Mouse (Mus musculus): ENCODE results near the gene Spem1. TPM values are rescaled to one million over a fixed set of nuclear protein-coding genes. Genes with fewer than 3 reads are reported as not detected.

Spem1 gene
- polyA plus RNA-seq, 1 experiment from 2014 or later = not detected

GRCm38 (mm10) chr11:69804972-69805909 is 16.7 kb downstream of the Spem1 start, which contains the start of gene Tmem102:
Tmem102 (minus strand) TSS chr11:69805624.
- Histone ChIP-seq H3K27ac (ENCODE audit: low read depth, low read length) (no peak within 1 kb of the TSS), H3K4me2 (peak within 1 kb of the TSS; percentile 98), H3K4me1 (ENCODE audit: control insufficient read depth, insufficient read depth, low read length) (peaks cover 30% of the 10 kb centered on the region), H3K36me3 (ENCODE audit: control insufficient read depth, insufficient read depth, low read length) (no peaks in the 10 kb centered on the region), H3K27me3 (ENCODE audit: control insufficient read depth, insufficient read depth, low read length) (peaks cover 47% of the 10 kb centered on the region), H3K9me3 (replicated peaks; ENCODE audit: control insufficient read depth, low read length) (no peaks in the 10 kb centered on the region), H3K9ac (ENCODE audit: low read depth, low read length) (no peak within 1 kb of the TSS), H3K4me3 (ENCODE audit: low read depth, low read length) (peak within 1 kb of the TSS; percentile 47)
- WGBS (ENCODE audit: insufficient replicate concordance) = 7% methylated on average over 29 of the region's 29 CpGs
- no peak for ATAC-seq (replicated peaks; ENCODE audit: insufficient number of reproducible peaks, low FRiP score, low TSS enrichment)

- Histone ChIP-seq H3K9ac (ENCODE audit: low read depth, low read length) (no peak overlapping the region), H3K4me3 (ENCODE audit: low read depth, low read length) (peak overlapping the region; percentile 47), H3K9me3 (replicated peaks; ENCODE audit: control insufficient read depth, low read length) (no peaks in the 10 kb centered on the region), H3K4me2 (peak overlapping the region; percentile 98), H3K36me3 (ENCODE audit: control insufficient read depth, insufficient read depth, low read length) (no peaks in the 10 kb centered on the region), H3K27ac (ENCODE audit: low read depth, low read length) (no peak overlapping the region), H3K27me3 (ENCODE audit: control insufficient read depth, insufficient read depth, low read length) (peaks cover 51% of the 10 kb centered on the region), H3K4me1 (ENCODE audit: control insufficient read depth, insufficient read depth, low read length) (peaks cover 32% of the 10 kb centered on the region)
- WGBS (ENCODE audit: insufficient replicate concordance) = 4% methylated on average over 12 of the region's 12 CpGs
- ATAC-seq (replicated peaks; ENCODE audit: insufficient number of reproducible peaks, low FRiP score, low TSS enrichment) = no peak
Observed at GRCm38 (mm10) chr11:69804652-69804940, 17.4 kb downstream of the Spem1 start.

GRCm38 (mm10) chr11:69803786-69804651 is 18.0 kb downstream of the Spem1 start:
- Histone ChIP-seq H3K27ac (ENCODE audit: low read depth, low read length) (no peak overlapping the region), H3K4me2 (peak overlapping the region; percentile 98), H3K9ac (ENCODE audit: low read depth, low read length) (peak overlapping the region; percentile 73), H3K36me3 (ENCODE audit: control insufficient read depth, insufficient read depth, low read length) (no peaks in the 10 kb centered on the region), H3K27me3 (ENCODE audit: control insufficient read depth, insufficient read depth, low read length) (peaks cover 57% of the 10 kb centered on the region), H3K4me1 (ENCODE audit: control insufficient read depth, insufficient read depth, low read length) (peaks cover 37% of the 10 kb centered on the region), H3K4me3 (ENCODE audit: low read depth, low read length) (peak overlapping the region; percentile 47), H3K9me3 (replicated peaks; ENCODE audit: control insufficient read depth, low read length) (no peaks in the 10 kb centered on the region)
- WGBS (ENCODE audit: insufficient replicate concordance) = 2% methylated on average over 58 of the region's 60 CpGs
- peak; percentile 67 for ATAC-seq (replicated peaks; ENCODE audit: insufficient number of reproducible peaks, low FRiP score, low TSS enrichment)

GRCm38 (mm10) chr11:69803328-69803727 is 18.7 kb downstream of the Spem1 start:
- Histone ChIP-seq H3K9me3 (replicated peaks; ENCODE audit: control insufficient read depth, low read length) (no peaks in the 10 kb centered on the region), H3K27me3 (ENCODE audit: control insufficient read depth, insufficient read depth, low read length) (peaks cover 57% of the 10 kb centered on the region), H3K4me2 (peak overlapping the region; percentile 98), H3K9ac (ENCODE audit: low read depth, low read length) (peak overlapping the region; percentile 73), H3K4me1 (ENCODE audit: control insufficient read depth, insufficient read depth, low read length) (peaks cover 38% of the 10 kb centered on the region), H3K27ac (ENCODE audit: low read depth, low read length) (no peak overlapping the region), H3K36me3 (ENCODE audit: control insufficient read depth, insufficient read depth, low read length) (no peaks in the 10 kb centered on the region), H3K4me3 (ENCODE audit: low read depth, low read length) (peak overlapping the region; percentile 47)
- no peak for ATAC-seq (replicated peaks; ENCODE audit: insufficient number of reproducible peaks, low FRiP score, low TSS enrichment)
- under 1% methylated on average over 12 of the region's 12 CpGs for WGBS (ENCODE audit: insufficient replicate concordance)

DNA sequence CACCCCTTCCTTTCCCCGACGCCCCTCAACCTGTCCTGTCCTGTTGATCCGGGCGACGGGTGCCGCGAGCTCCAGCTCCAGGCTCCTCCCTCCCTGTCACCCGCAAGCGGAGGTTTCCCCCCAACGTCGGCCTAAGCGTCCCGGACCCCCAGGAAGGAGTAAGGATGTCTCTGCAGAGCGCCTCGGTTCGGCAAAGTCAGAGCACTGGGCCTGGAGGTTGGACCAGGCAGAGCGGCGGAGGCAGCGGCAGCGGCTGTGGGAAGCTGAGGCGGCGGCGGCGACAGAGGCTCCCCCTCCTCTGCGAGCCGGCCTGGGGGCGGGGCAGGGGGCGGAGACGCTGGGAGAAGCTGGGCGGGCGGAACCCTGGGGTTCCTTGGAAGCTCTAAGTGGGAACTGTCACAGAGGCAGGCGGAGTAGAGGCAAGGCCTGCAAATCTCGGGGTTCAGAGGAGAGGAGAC is 19.3 kb downstream of the Spem1 start:
- no peak overlapping the region for H3K27ac ChIP-seq (ENCODE audit: low read depth, low read length)
- H3K27me3 ChIP-seq (ENCODE audit: control insufficient read depth, insufficient read depth, low read length) = peaks cover 63% of the 10 kb centered on the region
- H3K9me3 ChIP-seq (replicated peaks; ENCODE audit: control insufficient read depth, low read length) = no peaks in the 10 kb centered on the region
- H3K4me1 ChIP-seq (ENCODE audit: control insufficient read depth, insufficient read depth, low read length) = peaks cover 38% of the 10 kb centered on the region
- H3K36me3 ChIP-seq (ENCODE audit: control insufficient read depth, insufficient read depth, low read length) = no peaks in the 10 kb centered on the region
- no peak; the same call in 1 of the 2 replicates for ATAC-seq (replicated peaks; ENCODE audit: insufficient number of reproducible peaks, low FRiP score, low TSS enrichment)
- peak overlapping the region; percentile 50 for H3K9ac ChIP-seq (ENCODE audit: low read depth, low read length)
- H3K4me3 ChIP-seq (ENCODE audit: low read depth, low read length) = peak overlapping the region; percentile 47
- H3K4me2 ChIP-seq = peak overlapping the region; percentile 98
- WGBS (ENCODE audit: insufficient replicate concordance) = under 1% methylated on average over 33 of the region's 33 CpGs

DNA sequence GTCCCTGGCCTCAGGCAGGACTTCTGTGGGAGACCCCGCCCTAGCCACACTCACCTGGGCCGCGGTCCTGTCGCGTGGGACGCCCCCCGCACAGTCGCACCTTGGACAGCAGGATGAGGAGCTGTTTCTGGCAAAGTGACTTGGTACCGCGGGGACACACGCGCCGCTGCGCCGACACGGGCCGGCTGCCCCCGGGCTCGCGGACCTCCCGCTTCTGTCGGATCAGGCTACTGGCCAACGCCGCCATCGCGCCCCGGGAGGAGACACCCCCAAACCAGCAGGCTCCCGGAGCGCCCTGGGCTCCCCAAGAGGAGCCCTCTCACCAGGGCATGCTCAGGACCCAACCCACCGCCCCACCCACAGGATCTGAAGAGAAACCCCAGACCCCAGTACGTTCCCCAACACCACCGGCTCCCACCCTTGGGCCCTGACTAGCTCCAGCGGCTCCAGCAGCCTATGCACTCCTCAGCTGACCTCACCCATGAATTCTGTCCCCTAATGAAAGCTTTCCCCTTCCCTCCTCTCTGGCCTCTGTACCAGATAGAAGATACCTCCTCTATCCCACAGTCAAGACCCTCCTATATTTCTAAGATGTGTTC is 20.5 kb downstream of the Spem1 start, which contains the start of gene Fgf11:
TSS of gene Fgf11 (minus strand) at position 479 of the 599 bp plus-strand sequence.
- H3K27ac ChIP-seq (ENCODE audit: low read depth, low read length) = peak within 1 kb of the TSS; percentile 68
- H3K9ac ChIP-seq (ENCODE audit: low read depth, low read length) = peak within 1 kb of the TSS; percentile 73
- H3K36me3 ChIP-seq (ENCODE audit: control insufficient read depth, insufficient read depth, low read length) = no peaks in the 10 kb centered on the region
- H3K4me1 ChIP-seq (ENCODE audit: control insufficient read depth, insufficient read depth, low read length) = peaks cover 38% of the 10 kb centered on the region
- H3K9me3 ChIP-seq (replicated peaks; ENCODE audit: control insufficient read depth, low read length) = no peaks in the 10 kb centered on the region
- H3K4me3 ChIP-seq (ENCODE audit: low read depth, low read length) = peak within 1 kb of the TSS; percentile 47
- 1% methylated on average over 33 of the region's 33 CpGs for WGBS (ENCODE audit: insufficient replicate concordance)
- H3K4me2 ChIP-seq = peak within 1 kb of the TSS; percentile 98
- no peak for ATAC-seq (replicated peaks; ENCODE audit: insufficient number of reproducible peaks, low FRiP score, low TSS enrichment)
- peaks cover 67% of the 10 kb centered on the region for H3K27me3 ChIP-seq (ENCODE audit: control insufficient read depth, insufficient read depth, low read length)

DNA sequence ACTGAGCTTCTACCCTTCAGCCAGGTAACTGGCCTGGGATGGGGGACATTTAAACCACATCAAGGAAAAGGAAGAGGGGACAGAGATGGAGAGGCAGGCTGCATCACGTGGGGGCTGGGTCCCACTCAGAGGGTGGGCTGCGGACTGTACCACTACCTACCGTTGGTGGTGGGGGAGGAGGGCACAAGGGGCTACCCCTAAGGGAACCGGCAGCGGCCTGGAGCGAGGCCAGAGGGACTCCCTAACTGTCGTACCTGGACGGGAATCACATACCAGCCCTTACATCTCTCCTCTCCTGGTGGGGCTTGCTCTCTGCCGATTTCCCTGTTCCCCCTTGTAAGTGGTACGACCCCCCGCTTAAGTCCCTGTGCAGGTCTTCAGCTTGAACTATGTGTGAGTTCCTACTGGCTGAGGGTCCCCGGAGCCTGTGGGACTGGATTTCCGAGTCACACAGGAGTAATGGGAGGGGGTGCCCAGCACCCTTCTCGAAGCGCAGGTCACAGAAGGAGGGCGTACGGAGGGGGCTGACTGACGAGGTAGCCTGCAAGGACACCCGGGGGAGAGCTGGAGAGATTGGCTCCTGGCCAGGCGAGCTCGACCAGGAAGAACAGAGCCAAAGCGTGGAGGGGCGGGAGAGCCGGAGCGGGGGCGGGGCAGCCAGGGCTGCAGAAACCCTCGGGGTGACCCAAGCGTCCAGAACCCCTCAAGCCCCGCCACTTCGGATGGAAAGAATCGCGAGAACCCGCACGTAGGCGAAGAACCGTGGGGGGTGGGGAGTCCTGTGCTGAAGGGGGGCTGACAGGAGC is 21.4 kb downstream of the Spem1 start:
- peaks cover 38% of the 10 kb centered on the region for H3K4me1 ChIP-seq (ENCODE audit: control insufficient read depth, insufficient read depth, low read length)
- H3K36me3 ChIP-seq (ENCODE audit: control insufficient read depth, insufficient read depth, low read length) = no peaks in the 10 kb centered on the region
- H3K9ac ChIP-seq (ENCODE audit: low read depth, low read length) = peak overlapping the region; percentile 73
- H3K4me2 ChIP-seq = peak overlapping the region; percentile 98
- H3K27me3 ChIP-seq (ENCODE audit: control insufficient read depth, insufficient read depth, low read length) = peaks cover 65% of the 10 kb centered on the region
- WGBS (ENCODE audit: insufficient replicate concordance) = 1% methylated on average over 36 of the region's 36 CpGs
- H3K9me3 ChIP-seq (replicated peaks; ENCODE audit: control insufficient read depth, low read length) = no peaks in the 10 kb centered on the region
- peak overlapping the region; percentile 47 for H3K4me3 ChIP-seq (ENCODE audit: low read depth, low read length)
- peak overlapping the region; percentile 68 for H3K27ac ChIP-seq (ENCODE audit: low read depth, low read length)
- ATAC-seq (replicated peaks; ENCODE audit: insufficient number of reproducible peaks, low FRiP score, low TSS enrichment) = peak; percentile 41

DNA sequence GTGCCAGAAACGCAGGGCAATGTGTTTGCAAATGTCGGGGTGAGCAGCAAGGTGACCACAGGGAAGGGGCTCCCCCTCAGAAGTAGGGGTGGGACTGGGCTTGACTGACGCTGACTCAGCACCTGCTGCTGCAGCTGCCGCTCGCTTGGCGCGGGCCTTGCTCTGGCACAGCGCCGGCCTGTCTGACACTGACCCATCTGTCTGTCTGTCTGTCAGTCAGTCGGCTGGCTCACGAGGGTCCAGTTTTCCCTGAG is 21.9 kb downstream of the Spem1 start:
- H3K27me3 ChIP-seq (ENCODE audit: control insufficient read depth, insufficient read depth, low read length) = peaks cover 61% of the 10 kb centered on the region
- H3K4me1 ChIP-seq (ENCODE audit: control insufficient read depth, insufficient read depth, low read length) = peaks cover 38% of the 10 kb centered on the region
- 0% methylated on average over 11 of the region's 11 CpGs for WGBS (ENCODE audit: insufficient replicate concordance)
- H3K9me3 ChIP-seq (replicated peaks; ENCODE audit: control insufficient read depth, low read length) = no peaks in the 10 kb centered on the region
- no peaks in the 10 kb centered on the region for H3K36me3 ChIP-seq (ENCODE audit: control insufficient read depth, insufficient read depth, low read length)
- H3K27ac ChIP-seq (ENCODE audit: low read depth, low read length) = no peak overlapping the region
- H3K4me3 ChIP-seq (ENCODE audit: low read depth, low read length) = peak overlapping the region; percentile 47
- H3K4me2 ChIP-seq = peak overlapping the region; percentile 98
- no peak for ATAC-seq (replicated peaks; ENCODE audit: insufficient number of reproducible peaks, low FRiP score, low TSS enrichment)
- peak overlapping the region; percentile 73 for H3K9ac ChIP-seq (ENCODE audit: low read depth, low read length)

Measured in heart, embryonic 11.5 days (tissue).